Mouse (Mus musculus) bone marrow macrophage, adult 2 months (primary cell): ENCODE results near the gene Serpina9.

ENCODE experiments used
- CTCF ChIP-seq: IDR thresholded peaks from 2 replicates; pipeline ENCODE4 v1.5.1; 2012; ENCODE audit warnings: low read depth, mild to moderate bottlenecking, low read length, moderate library complexity
- POLR2A ChIP-seq: IDR thresholded peaks from 2 replicates; pipeline ENCODE4 v1.6.1; 2012; ENCODE audit warnings: mild to moderate bottlenecking, low read depth, low read length, borderline replicate concordance

DNA sequence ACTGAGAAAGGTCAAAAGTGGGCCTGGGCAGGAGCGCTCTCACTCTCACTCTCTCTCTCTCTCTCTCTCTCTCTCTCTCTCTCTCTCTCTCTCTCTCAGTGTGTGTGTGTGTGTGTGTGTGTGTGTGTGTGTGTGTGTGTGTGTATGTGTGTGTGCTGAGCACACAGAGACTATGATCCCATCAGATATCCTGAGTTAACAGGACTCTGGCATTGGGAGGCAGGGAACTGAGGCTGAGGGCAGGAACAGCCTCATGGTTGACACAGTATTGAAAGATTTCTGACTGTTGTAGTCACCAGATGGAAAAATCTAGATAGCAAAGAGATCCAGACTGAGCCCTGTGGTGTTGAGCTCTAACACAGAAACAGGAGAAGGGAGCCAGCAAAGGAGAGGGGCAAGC lies 20.2 kb upstream of the Serpina9 start:
- TF ChIP-seq CTCF (no peak), POLR2A (no peak)
